11 mouse cellular contexts compared by ENCODE assay signal in genomic region chr2:160958737-160959136, GRCm38 (mm10). TPM values are rescaled to one million over a fixed set of nuclear protein-coding genes. Genes with fewer than 3 reads are reported as not detected.
A peak's percentile ranks its signal among the peaks of the same experiment; 100 is the strongest.
DNase-seq lines count a peak whose midpoint lies in the region; ATAC-seq and TF ChIP-seq lines count a peak whose summit lies in the region.
"Had no signal": no experiment of that assay in that cellular context is flagged by ENCODE, and none has a peak within 500 bp of the region (broad histone marks: within the 10 kb centered on the region; RNA-seq: fewer than 3 reads in every experiment).

No protein-coding gene starts in this region.

- WGBS in cerebellum, adult 2 months: 91% methylated on average over 5 of the region's 5 CpGs

- H3K4me1 ChIP-seq in cerebellum, adult 2 months (ENCODE audit: control insufficient read depth, insufficient read depth, low read length): peaks cover 6% of the 10 kb centered on the region; the same call in 1 of the 2 replicates

- H3K27me3 ChIP-seq in cerebellum, adult 2 months (ENCODE audit: control insufficient read depth, insufficient read depth, low read length): no peaks in the 10 kb centered on the region
- H3K27me3 ChIP-seq: heart, embryonic 13.5 days had no signal

- no peak for ATAC-seq in CD4-positive, CD25-positive, alpha-beta regulatory T cell, adult 4 months

- no peak overlapping the region for H3K4me3 ChIP-seq in cerebellum, adult 2 months (replicated peaks; ENCODE audit: insufficient read depth, low read depth, low read length)
- no peak overlapping the region for H3K4me3 ChIP-seq in layer of hippocampus, adult 2 months
- H3K4me3 ChIP-seq: heart, embryonic 13.5 days had no signal

- H3K27ac ChIP-seq in cerebellum, adult 2 months (ENCODE audit: insufficient read depth, low read length): no peak overlapping the region
- H3K27ac ChIP-seq in layer of hippocampus, adult 2 months: no peak overlapping the region
- H3K27ac ChIP-seq: heart, embryonic 13.5 days had no signal

- peak; percentile 13; the same call in 1 of the 2 replicates for TF ChIP-seq CTCF in cerebellum, adult 2 months (IDR thresholded peaks at IDR 0.05; ENCODE audit: borderline replicate concordance, insufficient read depth, low read depth, low read length)
- TF ChIP-seq CTCF in layer of hippocampus, adult 2 months (conservative IDR thresholded peaks at IDR 0.05): peak; percentile 67

- DNase-seq in cerebellum, adult 2 months: no peak
- no peak for DNase-seq in cerebellum, postnatal 36 days
- peak in 1 of 2 experiments; percentile 38 for DNase-seq in layer of hippocampus, adult 2 months (ENCODE audit: low spot score in 2 of 2)
- DNase-seq in layer of hippocampus, adult 8-10 months (ENCODE audit: low spot score in 2 of 2): no peak
- DNase-seq in 416B (ENCODE audit: low read depth): peak; percentile 39
- DNase-seq in kidney, adult 8-10 months: peak; percentile 30 to 76
- DNase-seq in thymus, postnatal 10 days (ENCODE audit: low spot score in 2 of 2): no peak
- DNase-seq: adrenal gland, postnatal 36 days; B cell, adult 2 months had no signal

- no peak for TF ChIP-seq POLR2A in cerebellum, adult 2 months (IDR thresholded peaks at IDR 0.05; ENCODE audit: borderline replicate concordance, insufficient read depth, low read length)

RNA-seq across cellular contexts. Expression of gene Emilin3, which starts 46.6 kb away (rescaled TPM):
- 6.4 and 7.6 TPM in 2 replicates for polyA plus RNA-seq in cerebellum, adult 2 months (2012; rRNA removed)
- under 1 TPM; 0.28 to 0.29 TPM for total RNA-seq in layer of hippocampus, adult 2 months (2021)
- total RNA-seq in layer of hippocampus, adult 8-10 months (2022): under 1 TPM in 3 of 4 experiments, not detected in 1; 0.12 to 0.20 (median 0.18) TPM
- not detected for polyA plus RNA-seq in CD4-positive, CD25-positive, alpha-beta regulatory T cell, adult 4 months (2017; shearing (Covaris generic))
- total RNA-seq: adrenal gland, postnatal 36 days had no signal

Comparison
In these comparisons a context has a peak if more than half of its experiments do, and no peak if none do; other contexts are left out.
1. DNase-seq: peak in 416B (single experiment) and kidney, adult 8-10 months (2 of 2); none in cerebellum, adult 2 months (0 of 2), cerebellum, postnatal 36 days (0 of 2), layer of hippocampus, adult 8-10 months (0 of 2) and thymus, postnatal 10 days (0 of 2).